Mouse (Mus musculus): ENCODE data around the gene Smim27. TPM values are rescaled to one million over a fixed set of nuclear protein-coding genes. Genes with fewer than 3 reads are reported as not detected.

The Smim27 gene
- total and polyA plus RNA-seq, 3 experiments: 9.2 to 14.1 (median 9.9) TPM

- H3K4me3 ChIP-seq (ENCODE audit: low read depth, low read length): peak overlapping the region; percentile 81
- TF ChIP-seq GATA1 (IDR thresholded peaks at IDR 0.05; ENCODE audit: borderline replicate concordance, low read length): no peak
- no peak for TF ChIP-seq GATA2 (IDR thresholded peaks at IDR 0.05; ENCODE audit: borderline replicate concordance, low read depth, low read length)
- H3K9me3 ChIP-seq (replicated peaks): no peaks in the 10 kb centered on the region
- peaks cover 65% of the 10 kb centered on the region for H3K36me3 ChIP-seq (replicated peaks)
- no peaks in the 10 kb centered on the region for H3K27me3 ChIP-seq (ENCODE audit: insufficient read depth, low read length)
- H3K4me1 ChIP-seq (ENCODE audit: insufficient read depth, low read depth, low read length): peaks cover 35% of the 10 kb centered on the region
- DNase-seq (ENCODE audit: low spot score) (peak; percentile 92), ATAC-seq (ENCODE audit: extremely low read depth, insufficient number of reproducible peaks, low FRiP score, poor library complexity, severe bottlenecking) (peak; percentile 31)
Measured at GRCm38 (mm10) chr4:40268204-40268813, 1.1 kb upstream of the Smim27 start.

- peaks cover 67% of the 10 kb centered on the region for H3K36me3 ChIP-seq (replicated peaks)
- TF ChIP-seq GATA2 (IDR thresholded peaks at IDR 0.05; ENCODE audit: borderline replicate concordance, low read depth, low read length) (no peak), TAL1 (conservative IDR thresholded peaks at IDR 0.05; ENCODE audit: low read depth, low read length) (no peak), GATA1 (IDR thresholded peaks at IDR 0.05; ENCODE audit: borderline replicate concordance, low read length) (no peak), POLR2AphosphoS5 (IDR thresholded peaks at IDR 0.05; ENCODE audit: insufficient replicate concordance, low read depth, low read length) (no peak), CTCF (IDR thresholded peaks at IDR 0.05; ENCODE audit: low read depth, low read length) (no peak)
Measured at GRCm38 (mm10) chr4:40268835-40269234, 544 bp upstream of the Smim27 start.

GRCm38 (mm10) chr4:40278880-40279275, 9.5 kb downstream of the Smim27 start:
- Histone ChIP-seq H3K4me3 (ENCODE audit: low read depth, low read length) (peak overlapping the region; percentile 97), H3K9me3 (replicated peaks) (no peaks in the 10 kb centered on the region), H3K4me1 (ENCODE audit: insufficient read depth, low read depth, low read length) (peaks cover 27% of the 10 kb centered on the region), H3K27me3 (ENCODE audit: insufficient read depth, low read length) (no peaks in the 10 kb centered on the region), H3K36me3 (replicated peaks) (peaks cover 33% of the 10 kb centered on the region)
- DNase-seq (ENCODE audit: low spot score) (no peak), ATAC-seq (ENCODE audit: extremely low read depth, insufficient number of reproducible peaks, low FRiP score, poor library complexity, severe bottlenecking) (no peak)
- no peak for TF ChIP-seq GATA2 (IDR thresholded peaks at IDR 0.05; ENCODE audit: borderline replicate concordance, low read depth, low read length)
- no peak for TF ChIP-seq TAL1 (conservative IDR thresholded peaks at IDR 0.05; ENCODE audit: low read depth, low read length)
- TF ChIP-seq GATA1 (IDR thresholded peaks at IDR 0.05; ENCODE audit: borderline replicate concordance, low read length): no peak
- no peak for TF ChIP-seq CTCF (IDR thresholded peaks at IDR 0.05; ENCODE audit: low read depth, low read length)
- TF ChIP-seq POLR2AphosphoS5 (IDR thresholded peaks at IDR 0.05; ENCODE audit: insufficient replicate concordance, low read depth, low read length): no peak

More at GRCm38 (mm10) chr4:40268835-40269234, 544 bp upstream of the Smim27 start:
- Histone ChIP-seq H3K9me3 (replicated peaks) (no peaks in the 10 kb centered on the region), H3K4me1 (ENCODE audit: insufficient read depth, low read depth, low read length) (peaks cover 33% of the 10 kb centered on the region), H3K4me3 (ENCODE audit: low read depth, low read length) (peak overlapping the region; percentile 81), H3K27me3 (ENCODE audit: insufficient read depth, low read length) (no peaks in the 10 kb centered on the region)
- DNase-seq (ENCODE audit: low spot score): no peak
- no peak for ATAC-seq (ENCODE audit: extremely low read depth, insufficient number of reproducible peaks, low FRiP score, poor library complexity, severe bottlenecking)

GRCm38 (mm10) chr4:40279276-40279900, 10.0 kb downstream of the Smim27 start, which contains the start of gene Ndufb6:
Gene Ndufb6, minus strand, starts transcription at chr4:40279421.
- H3K27me3 ChIP-seq (ENCODE audit: insufficient read depth, low read length): no peaks in the 10 kb centered on the region
- H3K4me1 ChIP-seq (ENCODE audit: insufficient read depth, low read depth, low read length): peaks cover 27% of the 10 kb centered on the region
- peaks cover 29% of the 10 kb centered on the region for H3K36me3 ChIP-seq (replicated peaks)
- H3K9me3 ChIP-seq (replicated peaks): no peaks in the 10 kb centered on the region
- peak within 1 kb of the TSS; percentile 97 for H3K4me3 ChIP-seq (ENCODE audit: low read depth, low read length)
- ATAC-seq (ENCODE audit: extremely low read depth, insufficient number of reproducible peaks, low FRiP score, poor library complexity, severe bottlenecking): peak; percentile 80
- TF ChIP-seq CTCF (IDR thresholded peaks at IDR 0.05; ENCODE audit: low read depth, low read length) (no peak), POLR2AphosphoS5 (IDR thresholded peaks at IDR 0.05; ENCODE audit: insufficient replicate concordance, low read depth, low read length) (no peak), GATA1 (IDR thresholded peaks at IDR 0.05; ENCODE audit: borderline replicate concordance, low read length) (no peak), TAL1 (conservative IDR thresholded peaks at IDR 0.05; ENCODE audit: low read depth, low read length) (no peak), GATA2 (IDR thresholded peaks at IDR 0.05; ENCODE audit: borderline replicate concordance, low read depth, low read length) (no peak)
- peak; percentile 85 for DNase-seq (ENCODE audit: low spot score)

- H3K4me3 ChIP-seq (ENCODE audit: low read depth, low read length): no peak overlapping the region
- TF ChIP-seq POLR2AphosphoS5 (IDR thresholded peaks at IDR 0.05; ENCODE audit: insufficient replicate concordance, low read depth, low read length) (no peak), TAL1 (conservative IDR thresholded peaks at IDR 0.05; ENCODE audit: low read depth, low read length) (no peak), CTCF (IDR thresholded peaks at IDR 0.05; ENCODE audit: low read depth, low read length) (no peak), GATA1 (IDR thresholded peaks at IDR 0.05; ENCODE audit: borderline replicate concordance, low read length) (no peak)
- ATAC-seq (ENCODE audit: extremely low read depth, insufficient number of reproducible peaks, low FRiP score, poor library complexity, severe bottlenecking) (no peak; the same call in 1 of the 2 replicates), DNase-seq (ENCODE audit: low spot score) (no peak)
- H3K4me1 ChIP-seq (ENCODE audit: insufficient read depth, low read depth, low read length): peaks cover 6% of the 10 kb centered on the region
- H3K27me3 ChIP-seq (ENCODE audit: insufficient read depth, low read length): 0 out of 2 replicates have a peak, but pooled peaks cover 2% of the 10 kb centered on the region
- peaks cover 5% of the 10 kb centered on the region for H3K9me3 ChIP-seq (replicated peaks)
- no peaks in the 10 kb centered on the region for H3K36me3 ChIP-seq (replicated peaks)
Measured at GRCm38 (mm10) chr4:40285582-40285981, 16.2 kb downstream of the Smim27 start.

GRCm38 (mm10) chr4:40287415-40287814, 18.0 kb downstream of the Smim27 start:
- H3K9me3 ChIP-seq (replicated peaks): peaks cover 15% of the 10 kb centered on the region
- no peak for ATAC-seq (ENCODE audit: extremely low read depth, insufficient number of reproducible peaks, low FRiP score, poor library complexity, severe bottlenecking)
- DNase-seq (ENCODE audit: low spot score): no peak
- H3K4me1 ChIP-seq (ENCODE audit: insufficient read depth, low read depth, low read length): peaks cover 6% of the 10 kb centered on the region
- TF ChIP-seq TAL1 (conservative IDR thresholded peaks at IDR 0.05; ENCODE audit: low read depth, low read length) (no peak), POLR2AphosphoS5 (IDR thresholded peaks at IDR 0.05; ENCODE audit: insufficient replicate concordance, low read depth, low read length) (no peak), CTCF (IDR thresholded peaks at IDR 0.05; ENCODE audit: low read depth, low read length) (no peak), GATA2 (IDR thresholded peaks at IDR 0.05; ENCODE audit: borderline replicate concordance, low read depth, low read length) (no peak), GATA1 (IDR thresholded peaks at IDR 0.05; ENCODE audit: borderline replicate concordance, low read length) (no peak)
- no peak overlapping the region for H3K4me3 ChIP-seq (ENCODE audit: low read depth, low read length)
- H3K27me3 ChIP-seq (ENCODE audit: insufficient read depth, low read length): 0 out of 2 replicates have a peak, but pooled peaks cover 2% of the 10 kb centered on the region
- no peaks in the 10 kb centered on the region for H3K36me3 ChIP-seq (replicated peaks)
